Mouse (Mus musculus): ENCODE measurements around the gene Nkd2.
A peak's percentile ranks its signal among the peaks of the same experiment; 100 is the strongest.

Gene Nkd2

DNA sequence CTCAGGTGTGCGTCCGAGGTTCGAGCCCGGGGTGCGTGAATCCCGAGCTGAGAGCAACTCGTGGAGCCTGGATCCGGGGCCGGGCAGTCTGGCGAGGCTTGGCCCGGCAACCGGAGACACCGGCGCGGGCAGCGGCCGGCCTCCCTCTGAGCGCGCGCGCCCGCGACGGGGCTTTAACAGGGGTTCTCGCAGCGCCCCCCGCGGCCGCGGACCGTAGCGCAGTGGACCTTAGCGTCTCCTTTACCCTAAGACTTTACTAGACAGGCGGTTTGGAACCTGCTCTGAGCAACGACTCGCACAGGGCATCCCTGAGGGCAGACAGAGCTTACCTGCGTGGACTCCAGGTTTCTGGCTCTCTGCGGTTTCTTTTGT lies at the start of gene Nkd2:
Gene Nkd2, minus strand, starts transcription at position 167 of the 372 bp plus-strand sequence.
- DNase-seq (ENCODE audit: low read depth, low spot score): peak; percentile 70

DNA sequence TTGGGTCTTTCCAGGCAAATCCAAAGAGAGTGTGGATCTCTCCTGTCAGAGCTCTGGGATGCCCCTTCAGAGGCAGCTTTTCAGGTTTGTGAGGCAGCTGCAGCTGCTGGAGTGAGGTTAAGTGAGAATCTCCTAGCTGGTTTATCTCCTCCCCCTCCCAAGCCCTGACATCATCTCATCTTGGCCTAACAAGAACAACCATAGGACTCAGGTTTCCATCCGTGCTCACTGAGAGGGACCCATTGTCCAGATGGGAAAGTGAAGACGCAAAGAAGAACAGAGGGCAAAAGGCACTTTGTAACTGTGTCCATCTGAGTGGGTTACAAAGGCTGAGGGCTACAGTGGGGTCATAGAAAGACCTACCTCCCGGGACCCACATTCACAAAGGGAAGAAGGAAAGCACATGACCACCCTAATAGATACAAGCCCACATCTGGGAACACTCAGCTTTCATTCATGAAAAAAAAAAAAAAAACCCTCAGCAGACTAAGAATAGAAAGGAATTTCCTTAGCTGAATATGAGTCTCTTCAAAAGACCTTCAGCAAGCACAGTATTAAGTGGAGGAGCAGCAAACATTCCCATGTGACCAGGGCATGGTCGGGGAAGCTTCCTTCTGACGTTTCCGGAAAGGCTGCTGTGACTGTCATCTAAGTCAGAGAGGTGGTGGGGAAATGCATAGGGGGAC lies 45.2 kb upstream of the Nkd2 start:
- DNase-seq (ENCODE audit: low read depth, low spot score): no peak

DNA sequence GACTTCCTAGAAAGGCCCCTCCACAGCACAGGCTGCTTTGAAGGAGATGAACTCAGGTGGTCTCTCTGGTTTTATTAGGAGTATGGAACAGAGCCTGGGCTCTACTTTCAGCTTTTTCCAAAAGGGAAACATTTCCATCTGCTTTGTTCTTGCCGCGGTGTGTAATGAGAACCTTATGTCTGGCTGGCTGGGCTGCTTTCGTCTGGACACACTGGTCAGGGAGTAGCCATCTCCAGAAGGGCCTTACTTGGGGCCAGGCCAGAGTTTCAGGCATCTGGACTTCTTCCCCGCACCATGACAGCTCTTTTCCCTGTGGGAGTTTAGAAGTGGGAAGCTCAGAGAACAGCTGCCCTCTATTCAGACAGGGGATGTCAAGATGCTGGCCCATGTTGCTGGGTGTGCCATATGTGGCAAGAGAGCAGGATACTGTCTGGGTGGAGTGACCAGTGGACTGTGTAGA lies 40.0 kb upstream of the Nkd2 start:
- no peak for DNase-seq (ENCODE audit: low read depth, low spot score)

DNA sequence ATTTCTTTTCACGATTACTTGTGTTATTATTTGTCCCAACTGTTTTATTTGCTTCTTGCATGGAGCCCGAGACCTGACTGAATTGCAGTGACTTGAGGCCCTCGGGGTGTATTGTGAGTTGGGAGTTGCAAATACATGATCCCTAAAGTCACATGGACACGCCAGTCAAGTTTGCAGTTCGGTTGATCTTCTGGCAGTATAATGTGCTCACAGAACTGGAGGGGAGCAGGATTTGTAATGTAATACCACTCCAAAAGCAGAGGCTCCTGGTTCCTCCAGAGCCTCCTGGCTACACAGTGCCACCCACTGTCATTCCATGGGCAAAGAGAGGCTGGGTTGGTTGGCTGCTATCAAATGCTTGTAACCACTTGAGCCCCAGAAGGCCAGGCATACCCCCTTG lies 39.2 kb upstream of the Nkd2 start:
- no peak for DNase-seq (ENCODE audit: low read depth, low spot score)

DNA sequence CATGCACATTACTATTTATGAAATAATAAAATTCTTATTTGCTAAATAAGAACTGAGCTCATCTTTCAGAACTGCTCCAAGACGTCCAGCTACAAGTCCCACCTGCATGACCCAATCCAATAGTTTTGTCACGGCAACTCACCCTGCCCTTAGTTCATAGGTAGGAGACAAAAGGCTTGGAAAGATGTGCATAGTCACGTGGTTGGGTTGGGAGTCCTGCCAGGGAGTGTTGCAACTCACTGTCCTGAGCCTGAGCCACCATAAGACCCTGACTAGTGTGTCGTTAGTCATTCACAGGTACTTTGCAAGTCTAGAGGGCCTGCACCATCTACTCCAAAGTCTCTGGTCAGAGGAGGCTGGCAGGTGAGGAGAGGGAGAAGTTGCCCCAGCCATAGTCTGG lies 38.6 kb upstream of the Nkd2 start:
- DNase-seq (ENCODE audit: low read depth, low spot score): no peak

DNA sequence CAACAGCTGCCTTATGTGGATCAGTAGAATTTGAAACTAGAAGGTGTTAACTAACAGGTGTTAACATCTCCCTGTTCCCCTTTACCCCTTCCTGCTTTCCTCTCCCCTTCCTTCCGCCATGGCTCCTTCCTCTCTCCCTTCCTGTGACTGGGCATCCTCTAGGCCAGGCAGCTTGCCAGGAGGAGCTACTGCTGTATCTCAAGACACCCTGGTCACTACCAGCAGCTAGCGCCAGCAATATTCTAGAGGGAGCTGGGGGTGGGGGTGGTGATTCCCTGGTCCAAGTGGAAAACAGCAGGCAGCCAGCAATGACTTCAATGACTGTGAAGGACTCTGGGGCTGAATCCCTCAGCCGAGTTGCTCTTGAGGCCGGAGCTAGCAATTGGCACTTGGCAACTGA lies 38.2 kb upstream of the Nkd2 start:
- DNase-seq (ENCODE audit: low read depth, low spot score): no peak

DNA sequence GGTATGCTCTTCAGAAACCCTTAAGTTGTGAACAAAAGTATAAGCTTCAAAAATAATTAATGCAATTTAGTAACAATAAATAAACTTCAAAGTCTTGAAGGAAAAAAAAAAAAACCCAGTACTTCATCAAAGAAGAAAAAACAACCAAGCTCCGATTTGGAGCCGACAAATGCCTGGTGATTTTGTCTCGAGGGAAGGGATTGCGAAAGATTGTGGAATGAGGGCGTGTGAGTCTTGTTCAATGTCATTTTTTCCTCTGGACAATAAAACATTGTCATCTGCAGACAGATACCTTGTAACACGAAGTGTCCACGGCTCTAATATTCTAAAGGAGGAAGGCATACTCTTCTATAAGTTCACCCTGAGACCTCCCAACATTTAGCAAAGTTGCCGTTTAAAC lies 33.9 kb upstream of the Nkd2 start:
- no peak for DNase-seq (ENCODE audit: low read depth, low spot score)

DNA sequence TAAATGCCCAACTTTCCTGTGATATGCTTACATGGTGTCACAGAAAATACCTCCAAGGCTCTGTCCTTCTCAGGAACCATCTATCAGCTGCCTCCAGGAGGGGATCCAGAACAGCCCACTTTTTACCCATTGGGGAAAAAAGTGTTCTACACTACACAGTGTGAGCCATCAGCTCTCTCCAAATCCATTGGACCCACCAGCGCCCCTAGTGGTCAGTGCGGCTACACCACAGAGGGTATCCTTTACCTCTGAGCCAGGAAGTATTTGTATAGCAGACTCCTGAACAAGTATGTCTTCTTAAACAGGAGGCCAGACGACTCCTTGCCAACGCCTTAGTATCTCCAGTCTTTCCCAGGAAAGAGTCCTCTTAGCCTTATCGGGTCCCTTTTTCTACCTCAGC lies 32.4 kb upstream of the Nkd2 start:
- DNase-seq (ENCODE audit: low read depth, low spot score): peak; percentile 39

DNA sequence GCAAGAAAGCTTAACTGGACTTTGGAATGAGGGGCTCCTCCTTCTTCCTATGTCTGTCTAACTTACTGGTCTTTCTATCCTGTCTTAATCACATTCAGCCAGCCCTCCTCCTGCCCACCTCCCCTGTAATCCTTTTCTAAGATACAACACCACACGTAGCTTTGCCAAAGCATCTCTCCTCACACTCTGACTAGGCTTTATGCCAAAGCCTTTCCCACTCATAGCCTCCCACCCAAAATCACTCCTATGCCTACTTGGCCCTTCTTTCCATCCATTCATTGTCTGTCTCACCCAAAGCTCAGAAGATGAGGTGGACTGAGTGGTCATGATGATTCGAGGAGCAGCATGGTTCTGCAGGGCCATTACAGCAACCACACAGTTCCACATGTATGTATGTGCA lies 24.7 kb upstream of the Nkd2 start:
- DNase-seq (ENCODE audit: low read depth, low spot score): no peak

DNA sequence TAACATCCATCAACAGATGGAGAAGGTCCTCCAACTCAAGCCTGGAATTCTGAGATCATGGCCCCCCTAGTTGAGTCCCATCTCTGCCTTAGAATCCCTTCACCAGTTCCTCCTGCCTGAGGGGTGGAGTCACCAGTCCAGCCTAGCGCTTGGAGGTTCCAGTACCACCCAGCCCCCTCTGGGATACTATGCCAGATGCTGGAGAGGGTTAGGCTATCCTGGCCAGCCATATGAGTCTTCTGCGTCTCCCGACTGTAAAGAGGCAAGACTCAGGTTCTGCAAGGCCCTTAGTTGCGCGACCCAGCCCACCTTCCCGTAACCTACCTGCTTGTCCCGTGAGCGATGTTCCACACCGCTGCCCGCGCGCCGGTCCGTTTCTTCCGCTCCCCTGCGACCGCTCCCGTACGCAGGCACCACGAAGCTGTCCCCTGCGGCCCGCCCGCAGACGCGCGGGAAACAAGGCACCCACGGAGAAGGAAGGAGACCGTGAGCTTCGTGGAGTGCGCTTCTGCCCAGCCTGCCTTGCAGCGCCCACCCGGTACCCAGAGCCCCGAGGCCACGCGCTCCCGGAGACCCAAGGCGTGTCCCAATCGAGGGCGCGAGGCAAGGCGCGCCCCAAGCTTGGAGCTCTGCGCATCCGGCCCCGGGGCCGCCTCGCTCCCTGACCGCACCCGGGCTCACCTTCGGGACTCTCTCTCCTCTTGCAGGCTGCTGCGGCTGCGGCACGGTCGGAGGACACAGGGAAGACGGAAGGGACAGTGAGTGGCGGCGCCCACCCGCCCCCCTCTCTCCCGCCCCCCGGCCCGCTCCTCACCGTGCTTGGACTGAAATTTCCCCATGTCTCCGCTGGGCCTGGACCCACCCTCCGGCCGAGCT lies 604 bp downstream of the Nkd2 start:
- DNase-seq (ENCODE audit: low read depth, low spot score): peak; percentile 15

DNA sequence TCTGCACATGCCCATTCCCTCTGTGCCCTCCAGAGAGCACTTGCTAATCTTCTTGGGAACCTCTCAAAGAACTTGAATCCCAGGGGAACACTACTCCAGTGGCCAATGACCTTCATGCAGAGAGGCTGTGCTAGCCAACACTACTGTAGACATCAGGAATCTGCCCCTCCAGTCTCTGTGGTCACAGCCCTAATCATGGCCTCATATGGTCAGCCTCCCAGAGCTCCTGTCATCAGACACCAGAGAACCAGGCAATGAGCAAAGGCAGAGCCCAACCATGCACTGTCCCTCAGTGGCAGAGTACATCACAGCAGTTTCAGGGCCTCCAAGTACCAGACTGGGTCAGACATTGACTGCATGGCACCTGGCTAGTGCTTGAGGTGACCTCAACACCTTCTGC lies 4.7 kb downstream of the Nkd2 start:
- DNase-seq (ENCODE audit: low read depth, low spot score): no peak

DNA sequence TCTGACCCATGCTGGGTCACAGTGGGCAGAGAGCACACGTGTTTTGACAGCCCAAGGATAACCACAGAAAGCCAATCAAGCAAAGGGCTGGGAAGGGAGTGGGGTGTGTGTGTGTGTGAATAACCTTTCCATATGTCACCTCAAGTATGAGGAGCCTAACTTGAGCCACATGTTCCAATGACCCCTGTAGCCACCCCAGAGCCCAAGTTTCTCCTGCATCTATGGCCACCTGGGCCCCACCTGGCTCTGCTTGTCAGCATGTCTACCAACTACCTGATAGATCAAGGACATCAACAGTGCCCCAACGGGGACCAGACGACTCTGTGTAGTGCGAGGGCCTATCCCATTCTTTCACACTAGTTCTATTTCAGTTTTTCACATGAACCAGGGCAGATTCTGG lies 7.7 kb downstream of the Nkd2 start:
- no peak for DNase-seq (ENCODE audit: low read depth, low spot score)

DNA sequence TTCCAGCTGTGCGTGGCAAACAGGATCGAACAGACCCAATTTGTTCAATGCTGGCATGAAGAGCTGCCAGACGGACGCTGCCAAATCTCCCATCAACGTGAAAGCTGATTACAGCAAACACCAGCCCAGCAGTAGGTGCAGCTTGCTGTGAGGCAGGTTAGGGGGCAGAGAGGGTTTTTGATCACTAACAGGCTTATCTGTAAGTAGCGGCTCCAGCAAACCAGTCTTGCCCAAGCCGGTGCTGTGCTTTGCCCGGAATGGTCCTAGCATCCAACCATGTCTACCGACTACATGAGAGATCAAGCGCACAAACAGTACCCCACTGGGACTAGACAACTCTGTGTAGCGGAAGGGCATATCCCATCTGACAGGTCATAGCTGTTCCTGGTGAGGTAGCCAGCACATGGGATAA lies 8.3 kb downstream of the Nkd2 start:
- DNase-seq (ENCODE audit: low read depth, low spot score): no peak

DNA sequence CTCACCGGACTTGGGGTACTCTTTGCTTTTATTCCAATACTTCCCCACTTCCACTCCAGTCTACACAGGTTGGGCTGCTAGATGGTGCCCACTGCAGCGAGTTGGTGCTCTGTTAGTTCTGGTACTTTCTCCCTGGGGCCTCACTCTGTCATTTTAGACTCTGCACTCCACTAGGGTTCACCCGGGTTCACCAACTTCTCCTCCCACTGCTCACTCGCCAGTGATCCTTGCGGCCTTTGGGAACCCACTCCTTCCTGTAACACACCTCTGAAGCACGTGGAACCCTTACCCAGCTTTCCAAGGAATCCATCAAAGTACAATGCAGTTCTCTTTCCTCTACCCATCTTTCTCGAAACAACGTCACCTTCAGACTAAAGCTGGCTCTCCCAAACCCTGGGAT lies 9.7 kb downstream of the Nkd2 start:
- DNase-seq (ENCODE audit: low read depth, low spot score): no peak

DNA sequence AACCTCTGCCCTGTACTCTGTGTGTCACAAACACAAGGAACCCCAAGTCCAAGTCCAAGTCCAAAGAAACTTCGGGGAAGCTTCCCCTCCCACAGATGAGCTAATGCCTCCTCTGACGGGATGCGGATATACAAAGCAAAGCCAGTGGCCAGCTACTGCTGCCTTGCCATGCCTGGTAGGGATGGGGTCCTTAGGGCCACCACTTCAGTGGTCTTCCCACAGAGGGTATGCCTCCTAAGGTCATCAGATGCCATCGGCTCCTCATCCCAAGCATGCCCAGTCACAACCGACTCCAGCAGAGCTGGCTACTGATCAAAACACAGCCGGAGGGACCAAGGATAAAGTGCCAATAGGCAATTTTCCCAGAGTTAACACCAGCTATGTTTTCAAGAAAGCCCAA lies 10.9 kb downstream of the Nkd2 start:
- no peak for DNase-seq (ENCODE audit: low read depth, low spot score)

DNA sequence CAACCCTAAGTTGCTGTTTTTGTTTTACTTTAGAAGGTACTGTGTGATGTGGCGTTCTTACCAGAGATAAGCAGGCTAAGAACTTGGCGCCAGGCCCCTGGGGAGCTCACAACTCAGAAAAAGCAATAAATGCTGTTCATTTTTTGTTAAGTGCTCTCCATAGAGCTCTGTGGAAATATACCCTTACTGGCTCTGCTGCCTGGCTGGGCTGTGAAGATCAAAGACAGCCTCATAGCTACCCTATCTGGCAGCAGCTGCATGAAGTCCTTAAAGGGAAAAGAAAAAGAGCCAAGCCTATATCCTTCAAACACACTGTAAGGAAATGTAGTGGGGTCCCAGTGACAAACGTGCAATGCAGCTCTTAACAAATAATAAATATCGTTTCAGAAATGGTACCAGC lies 11.6 kb downstream of the Nkd2 start:
- DNase-seq (ENCODE audit: low read depth, low spot score): no peak

DNA sequence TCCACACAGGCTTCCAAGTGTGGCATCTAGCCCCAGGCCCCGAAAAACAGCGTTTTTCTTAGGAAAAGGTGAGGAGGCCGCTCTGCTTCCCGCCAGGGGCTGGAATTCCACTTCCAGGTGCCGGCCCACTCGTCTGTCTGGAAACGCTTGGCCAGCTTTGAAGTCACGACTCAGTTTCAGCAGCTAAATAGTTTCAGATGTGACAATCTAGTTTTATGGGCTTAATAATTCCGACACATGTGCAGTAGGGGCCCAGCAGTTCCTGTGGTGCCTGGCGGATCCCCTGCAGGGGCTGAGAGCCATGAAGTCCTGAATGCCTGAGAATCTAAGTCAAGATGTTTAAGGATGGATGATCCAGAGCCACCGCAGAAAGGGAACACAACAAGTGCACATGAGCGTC lies 13.6 kb downstream of the Nkd2 start:
- no peak for DNase-seq (ENCODE audit: low read depth, low spot score)

DNA sequence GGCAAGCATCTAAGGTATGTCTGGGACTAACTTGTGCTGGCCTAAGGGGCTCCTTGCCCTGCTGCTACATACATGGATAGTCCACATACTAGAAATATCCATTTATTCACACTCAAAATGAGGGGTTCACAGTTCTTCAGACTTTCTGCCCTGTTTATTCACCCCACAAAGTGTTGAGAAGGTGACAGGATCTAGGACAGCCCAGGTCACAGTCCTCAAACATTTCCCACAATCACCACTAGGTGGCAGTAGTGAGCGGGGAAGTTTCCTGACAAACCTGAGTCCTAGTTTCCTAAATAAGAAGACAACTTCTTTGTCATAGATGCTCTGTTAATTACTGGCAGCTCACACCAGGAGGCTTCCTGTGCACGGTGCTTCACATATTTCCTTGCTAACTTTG lies 15.9 kb downstream of the Nkd2 start:
- peak; percentile 72 for DNase-seq (ENCODE audit: low read depth, low spot score)

DNA sequence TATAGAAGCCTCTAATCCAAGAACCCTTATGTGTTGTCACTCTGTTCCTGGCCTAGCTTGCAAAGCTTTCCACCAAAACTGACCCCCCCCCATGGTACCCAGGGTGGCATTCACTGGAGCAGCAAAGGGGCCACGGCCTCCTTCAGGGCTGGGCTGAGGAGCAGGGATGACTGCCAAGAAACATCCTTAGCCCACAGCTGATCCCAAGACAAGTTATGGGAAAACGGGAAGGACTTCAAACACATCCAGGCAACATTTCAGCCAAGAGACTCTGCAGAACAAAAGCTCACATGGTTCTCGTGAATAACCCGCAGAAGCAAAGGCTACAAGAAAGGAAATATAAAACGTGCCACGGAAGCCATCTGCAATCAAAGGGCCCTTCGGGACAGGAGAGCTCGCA lies 20.2 kb downstream of the Nkd2 start:
- no peak for DNase-seq (ENCODE audit: low read depth, low spot score)

DNA sequence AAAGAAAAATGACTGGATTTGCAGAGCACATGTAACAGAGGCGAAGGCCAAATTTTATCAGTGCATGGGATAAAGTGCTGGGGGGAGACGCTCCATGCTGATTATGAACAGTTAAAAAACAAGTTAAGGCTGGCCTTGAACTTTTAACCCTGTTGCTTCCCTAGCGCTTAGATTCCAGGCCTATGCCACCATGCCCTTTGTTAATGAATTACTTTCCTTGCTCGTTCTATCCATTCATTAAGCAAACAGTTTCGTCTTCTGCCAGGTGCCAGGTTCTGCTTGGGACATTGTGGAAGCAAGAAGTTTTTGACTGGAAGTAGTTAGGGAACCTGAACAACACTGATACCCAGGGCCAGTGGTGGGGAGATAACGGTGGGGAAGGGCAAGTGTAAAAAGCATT lies 23.7 kb downstream of the Nkd2 start:
- DNase-seq (ENCODE audit: low read depth, low spot score): no peak

DNA sequence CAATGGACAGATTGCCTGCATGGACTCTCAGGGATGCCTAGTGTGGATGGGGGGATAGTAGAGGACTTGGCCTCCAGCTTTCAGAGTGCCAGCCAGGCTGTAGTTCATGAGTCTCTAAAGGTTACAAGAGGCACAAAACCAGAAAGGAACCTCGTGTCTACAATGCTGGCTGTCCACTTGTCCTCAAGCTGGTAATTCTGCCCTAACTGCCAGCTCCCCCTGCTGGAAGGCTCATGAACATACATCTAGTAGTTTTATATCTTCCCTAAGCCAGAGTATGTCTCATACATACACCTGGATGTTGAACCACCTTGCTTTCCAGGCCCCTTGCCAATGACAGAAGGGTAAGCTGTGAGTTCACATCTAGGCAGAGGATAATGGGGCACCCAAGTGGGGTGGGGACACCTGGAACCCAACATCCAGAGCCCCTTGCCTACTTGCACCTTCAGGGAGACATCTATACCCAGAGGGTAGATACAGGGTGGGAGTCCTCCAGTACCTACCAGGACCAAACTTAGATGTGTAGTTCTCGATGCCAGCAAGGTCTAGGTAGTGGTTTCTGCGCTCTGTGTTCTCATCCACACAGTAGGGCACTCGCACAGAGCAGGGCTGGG lies 25.1 kb downstream of the Nkd2 start:
- DNase-seq (ENCODE audit: low read depth, low spot score): peak; percentile 85

DNA sequence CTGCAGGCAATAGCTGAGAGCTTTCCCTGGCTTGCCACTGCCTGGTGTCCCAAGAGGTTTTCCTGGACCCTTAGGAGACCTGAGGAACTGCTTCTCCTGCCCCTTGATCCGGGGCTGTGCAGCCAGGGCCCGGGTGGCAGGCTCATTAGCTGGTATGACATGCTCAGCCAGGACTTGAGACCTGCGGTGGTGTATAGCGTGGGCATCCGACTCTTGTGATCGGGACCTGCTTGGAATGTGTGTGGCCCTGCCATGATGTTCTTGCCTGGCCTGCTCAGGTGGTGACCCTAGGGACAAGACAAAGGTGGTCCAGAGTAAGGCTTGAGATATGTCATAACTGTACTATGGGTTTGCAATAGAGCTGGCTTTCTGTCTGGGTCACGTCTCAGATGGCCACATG lies 26.2 kb downstream of the Nkd2 start:
- DNase-seq (ENCODE audit: low read depth, low spot score): no peak

DNA sequence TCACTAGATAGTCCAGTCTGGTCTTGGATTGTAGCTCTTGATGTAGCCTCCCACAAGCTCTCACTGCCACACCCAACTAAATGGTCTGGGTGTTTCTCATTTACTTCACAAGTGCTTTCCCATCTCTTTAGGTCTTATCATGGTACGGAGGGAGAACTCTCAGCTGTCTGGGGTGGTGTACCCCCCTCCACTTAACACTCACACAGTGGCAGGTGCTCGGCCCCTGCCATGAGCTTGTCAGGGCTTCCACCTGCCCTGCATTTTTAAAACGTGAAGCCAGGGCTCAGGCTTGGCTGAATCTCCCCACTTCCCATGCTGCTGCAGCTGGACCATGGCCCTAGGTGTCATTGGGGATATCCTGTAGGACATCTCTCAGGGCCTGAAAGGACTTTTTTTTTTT lies 28.5 kb downstream of the Nkd2 start:
- DNase-seq (ENCODE audit: low read depth, low spot score): no peak

All from CD4-positive, CD25-positive, alpha-beta regulatory T cell, adult 2 months (primary cell).